Mouse (Mus musculus) cortical plate, adult 2 months (tissue): Measurements from ENCODE around the gene Zfp689.
"Not testable (repeated sequence)": the region's sequence is repeated elsewhere in the genome, so short reads cannot be mapped to it uniquely, and the experiment has no call there.

ENCODE experiments used
- CTCF ChIP-seq: fragments of 200-500 bp; IDR thresholded peaks from 2 replicates; pipeline ENCODE4 v1.5.1; 2011; ENCODE audit warnings: mild to moderate bottlenecking, control low read depth, low read length; ENCODE audit not compliant: insufficient read depth; ENCODE audit errors: extremely low read depth
- POLR2A ChIP-seq: fragments of 200-500 bp; IDR thresholded peaks from 2 replicates; pipeline ENCODE4 v1.6.1; 2011; ENCODE audit warnings: mild to moderate bottlenecking, low read length, control low read depth; ENCODE audit not compliant: insufficient read depth; ENCODE audit errors: extremely low read depth

- TF ChIP-seq CTCF, POLR2A: not testable (repeated sequence)
These were observed 10.4 kb upstream of the Zfp689 start, which contains the start of gene Prr14 for GRCm38 (mm10) chr7:127459311-127459710.
